Mouse (Mus musculus): ENCODE measurements at regions not wholly inside any gene's neighbourhood (a gene's known extent, or its start where the extent isn't known, plus 50 kb on each side); places are given as distances from the start of the nearest gene placed in this dataset.

DNA sequence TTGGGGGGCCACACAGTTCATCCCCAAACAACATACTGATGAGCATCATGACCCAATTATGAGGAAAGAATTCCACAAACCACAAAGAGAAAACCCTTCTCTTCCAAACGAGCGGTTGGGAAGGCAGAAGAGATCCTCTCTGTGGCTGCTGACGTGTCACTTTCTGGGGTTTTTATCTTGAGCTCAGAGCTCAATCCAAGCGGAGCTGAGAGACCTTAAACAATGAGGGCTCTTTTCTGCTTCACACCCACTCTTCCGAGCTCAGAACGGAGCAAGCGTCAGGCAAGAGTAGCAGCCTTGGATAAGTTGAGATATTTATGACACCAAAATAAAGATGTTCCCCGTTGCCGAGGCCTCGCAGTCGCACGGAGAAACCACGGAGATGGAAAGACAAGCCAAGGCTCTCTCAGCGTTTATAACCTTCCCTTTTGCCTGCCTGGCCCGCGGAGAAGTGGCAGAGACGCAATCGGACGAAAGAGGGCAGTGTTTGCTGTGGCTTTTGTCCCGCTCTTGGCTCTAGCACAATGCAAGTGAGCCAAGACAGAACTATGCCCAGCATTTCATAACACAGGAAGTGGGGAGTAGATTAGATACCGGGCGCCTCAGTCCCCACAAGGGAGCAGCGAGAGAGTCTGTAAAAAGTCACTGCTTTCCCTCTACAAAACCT lies 100.7 kb downstream of the Chic2 start:
- DNase-seq (ENCODE audit: low read depth, low spot score), result peak; percentile 67

DNA sequence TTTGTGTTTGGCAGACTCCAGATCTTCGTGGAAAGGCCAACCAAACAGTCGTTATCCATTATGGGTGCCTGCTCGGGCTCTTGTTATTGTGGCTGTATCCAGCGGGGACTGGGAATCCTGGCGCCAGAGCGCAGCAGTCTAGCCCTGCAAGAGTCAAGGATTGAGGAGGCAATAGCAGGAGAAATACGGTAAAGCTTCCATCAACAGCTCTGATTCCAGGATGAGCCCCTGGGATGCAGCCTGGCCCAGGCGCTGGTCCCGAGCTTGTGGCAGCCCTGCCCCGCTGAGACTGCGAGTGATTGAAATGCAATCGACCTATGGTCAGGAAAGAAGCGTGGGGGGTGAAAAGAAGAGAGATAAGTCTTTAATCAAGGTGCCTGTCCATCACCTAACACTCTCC lies 103.1 kb downstream of the Chic2 start:
- no peak for DNase-seq (ENCODE audit: low read depth, low spot score)

DNA sequence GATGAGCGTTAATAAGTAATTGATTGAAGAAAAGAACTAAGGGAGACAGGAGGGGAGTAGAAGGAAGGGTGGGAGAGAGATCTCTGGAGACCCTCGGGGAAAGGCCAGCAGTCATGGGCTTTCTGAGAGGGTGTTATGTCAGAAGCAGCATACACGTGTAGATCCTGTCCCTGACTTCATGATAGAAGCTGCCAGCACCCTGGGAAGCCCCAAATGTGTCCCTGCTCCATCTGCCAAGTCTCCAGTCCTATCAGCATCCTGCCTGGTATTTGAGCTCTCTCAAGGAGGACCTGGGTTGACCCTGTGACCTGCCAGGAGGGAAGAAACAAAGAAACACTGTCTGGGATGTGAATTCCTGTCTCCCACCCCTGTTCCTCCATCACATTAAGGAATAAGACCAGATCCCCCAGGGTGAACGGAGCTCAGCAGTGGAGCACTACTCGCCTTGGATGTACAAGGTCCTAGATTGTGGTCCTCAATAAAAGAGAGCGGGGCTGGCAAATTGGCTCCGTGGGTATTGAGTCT lies 107.1 kb downstream of the Chic2 start:
- no peak for DNase-seq (ENCODE audit: low read depth, low spot score)

- no peak for DNase-seq (ENCODE audit: low read depth, low spot score)
Measured at GRCm38 (mm10) chr5:74936087-74936486, 108.5 kb downstream of the Chic2 start.

- no peak for DNase-seq (ENCODE audit: low read depth, low spot score)
Measured at GRCm38 (mm10) chr5:74935676-74936075, 108.9 kb downstream of the Chic2 start.

DNA sequence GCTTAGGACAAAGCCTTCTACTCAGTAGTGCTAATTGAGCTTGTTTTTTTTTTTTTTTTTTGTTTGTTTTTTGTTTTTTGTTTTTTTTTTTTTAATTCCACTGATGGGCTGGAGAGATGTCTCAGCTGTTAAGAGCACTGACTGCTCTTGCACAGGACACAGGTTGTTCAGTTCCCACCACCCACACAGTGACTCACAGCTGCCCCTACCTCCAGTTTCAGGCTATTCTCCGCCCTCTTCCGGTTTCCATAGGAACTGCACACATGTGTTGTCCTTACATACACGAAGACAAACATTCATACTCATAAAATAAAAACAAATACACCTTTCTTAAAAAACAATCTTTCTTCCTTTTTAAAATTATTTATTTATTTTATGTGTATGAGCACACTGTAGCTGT lies 111.3 kb downstream of the Chic2 start:
- peak; percentile 63 for DNase-seq (ENCODE audit: low read depth, low spot score)

DNA sequence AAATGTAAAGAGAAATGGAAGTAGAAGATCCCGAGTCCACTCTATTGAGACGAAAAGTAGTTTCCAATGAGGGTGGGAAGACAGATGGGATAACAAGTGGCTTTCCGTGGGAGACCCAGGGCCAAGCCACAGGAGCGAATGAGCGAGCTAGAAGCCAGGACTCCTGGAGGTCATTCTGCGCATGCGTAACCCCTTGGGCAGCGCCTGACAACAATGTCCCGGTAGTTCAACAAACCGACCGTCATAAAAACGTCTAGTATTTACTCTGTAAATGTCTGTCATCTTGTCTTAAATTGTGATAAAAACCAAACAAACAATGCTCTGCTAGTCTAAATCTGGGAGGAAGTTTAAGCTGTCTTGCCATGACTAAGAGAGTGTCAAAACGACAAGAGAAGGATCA lies 112.4 kb downstream of the Chic2 start:
- peak; percentile 38 for DNase-seq (ENCODE audit: low read depth, low spot score)

DNA sequence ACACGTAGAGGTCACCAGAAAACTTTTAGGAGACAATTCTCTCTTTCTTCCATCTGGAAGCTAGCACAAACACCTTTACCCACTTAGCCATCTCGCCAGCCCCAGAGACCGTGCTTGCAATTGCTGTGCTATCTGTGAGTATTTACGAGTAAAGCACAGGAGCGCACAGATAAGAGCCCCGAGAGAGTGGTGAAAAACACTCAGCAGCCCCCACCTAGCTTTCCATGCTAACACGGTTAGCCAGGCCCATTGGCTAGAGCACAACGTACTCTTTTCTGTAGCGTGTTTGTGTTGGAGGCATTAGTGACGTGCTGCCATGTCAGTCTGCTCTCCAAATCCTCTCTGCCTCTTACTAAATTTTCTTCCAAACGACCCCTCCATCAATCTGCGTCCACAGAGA lies 112.8 kb downstream of the Chic2 start:
- DNase-seq (ENCODE audit: low read depth, low spot score), result no peak

DNA sequence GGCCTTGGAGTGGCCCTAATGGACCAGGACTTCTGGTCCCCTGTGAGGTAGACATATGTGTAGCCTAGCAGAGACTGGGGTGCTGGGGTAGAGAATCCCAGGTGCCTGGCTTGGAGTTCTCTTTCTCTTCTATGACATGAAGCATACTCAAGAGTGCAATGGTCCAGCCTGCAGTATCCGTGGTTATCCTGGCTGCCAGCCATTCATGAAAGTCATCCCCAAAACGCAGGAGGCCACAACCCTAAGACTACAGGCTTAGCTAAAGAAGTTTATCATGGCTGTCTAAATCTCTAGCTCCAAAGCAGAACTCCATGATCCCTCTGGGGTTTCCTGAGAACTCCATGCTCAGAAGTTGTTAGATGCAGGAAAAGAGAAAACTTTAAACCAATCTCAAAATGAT lies 117.0 kb downstream of the Chic2 start:
- DNase-seq (ENCODE audit: low read depth, low spot score), result no peak

DNA sequence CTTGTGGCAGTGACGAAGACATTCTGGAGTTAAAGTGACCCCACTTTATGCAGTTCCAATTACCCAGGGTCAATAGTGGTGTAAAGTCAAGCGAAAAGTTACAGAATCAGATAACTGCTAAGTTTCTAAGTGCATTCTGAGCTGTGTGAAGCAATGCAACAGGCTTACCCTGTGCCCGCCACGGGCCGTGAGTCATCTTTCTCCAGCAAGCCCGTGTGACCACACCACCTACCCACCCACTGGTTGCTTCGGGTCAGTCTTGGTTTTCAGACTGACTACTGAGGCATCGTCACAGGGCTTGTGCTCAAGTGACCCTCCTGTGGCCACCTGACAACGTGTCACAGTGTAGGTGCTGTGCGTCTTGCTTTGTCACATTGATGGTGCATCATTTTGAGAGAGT lies 118.8 kb downstream of the Chic2 start:
- DNase-seq (ENCODE audit: low read depth, low spot score), result no peak

DNA sequence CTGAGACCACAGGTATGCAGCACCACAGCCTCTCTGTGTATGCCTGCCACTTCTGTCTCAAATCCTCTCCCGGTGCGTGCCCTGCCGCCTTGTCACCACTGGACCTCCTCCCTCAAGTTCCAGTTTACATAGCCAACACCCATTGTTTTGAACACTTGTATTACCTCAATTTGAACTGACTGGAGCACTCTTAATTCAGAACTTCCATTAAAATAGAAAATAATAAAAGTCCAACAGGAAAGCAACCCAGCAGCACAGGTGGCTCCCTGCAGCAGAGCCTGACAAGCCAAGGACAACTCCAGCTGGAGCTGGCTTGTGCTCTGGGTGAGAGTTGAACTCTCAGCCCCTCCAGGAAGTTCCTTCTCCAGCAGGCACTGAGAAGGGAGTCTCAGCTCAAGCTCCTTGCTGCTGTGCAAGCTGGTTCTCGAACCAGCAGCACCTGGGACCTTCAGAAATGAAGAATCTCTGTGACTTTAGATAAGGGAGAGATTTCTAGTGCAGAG lies 120.5 kb downstream of the Chic2 start:
- DNase-seq (ENCODE audit: low read depth, low spot score), result no peak

DNA sequence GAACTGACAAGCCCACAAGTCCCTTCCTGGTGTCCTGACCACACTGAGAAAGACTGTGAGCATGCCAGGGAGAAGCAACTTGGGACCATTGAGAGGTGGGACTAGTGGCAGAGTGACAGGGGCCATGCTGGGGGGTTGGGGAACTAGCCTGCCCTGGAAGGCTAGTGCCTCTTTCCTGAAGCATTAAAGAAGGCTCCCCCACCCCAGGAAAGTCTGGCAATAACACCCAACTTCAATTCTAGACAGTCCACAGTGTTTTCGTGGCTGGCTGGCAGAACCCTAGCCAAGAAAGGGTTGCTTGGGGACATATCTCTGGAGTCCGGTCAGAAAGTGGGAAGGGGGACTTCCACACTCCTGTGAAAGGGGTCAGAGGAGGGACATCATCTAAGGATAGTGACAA lies 121.2 kb downstream of the Chic2 start:
- DNase-seq (ENCODE audit: low read depth, low spot score), result no peak

DNA sequence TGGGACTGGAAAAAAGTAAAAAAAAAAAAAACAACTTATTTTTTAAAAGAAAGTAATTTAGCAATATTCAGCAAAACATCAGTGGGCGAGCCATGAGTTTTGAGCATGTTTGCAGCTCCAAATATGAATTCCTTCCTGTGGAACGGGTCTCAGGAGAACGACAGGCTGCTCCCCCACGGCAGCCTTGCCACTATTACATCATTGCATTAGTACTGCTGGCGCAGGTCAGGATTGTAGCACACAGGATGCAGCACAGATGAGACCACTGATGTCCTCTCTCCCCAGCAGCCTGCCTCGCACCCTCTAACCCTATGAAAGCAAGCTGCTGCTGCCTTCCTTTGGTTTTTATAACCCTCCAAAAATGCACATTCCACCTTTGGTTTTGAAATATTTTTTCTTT lies 121.7 kb downstream of the Chic2 start:
- no peak for DNase-seq (ENCODE audit: low read depth, low spot score)

DNA sequence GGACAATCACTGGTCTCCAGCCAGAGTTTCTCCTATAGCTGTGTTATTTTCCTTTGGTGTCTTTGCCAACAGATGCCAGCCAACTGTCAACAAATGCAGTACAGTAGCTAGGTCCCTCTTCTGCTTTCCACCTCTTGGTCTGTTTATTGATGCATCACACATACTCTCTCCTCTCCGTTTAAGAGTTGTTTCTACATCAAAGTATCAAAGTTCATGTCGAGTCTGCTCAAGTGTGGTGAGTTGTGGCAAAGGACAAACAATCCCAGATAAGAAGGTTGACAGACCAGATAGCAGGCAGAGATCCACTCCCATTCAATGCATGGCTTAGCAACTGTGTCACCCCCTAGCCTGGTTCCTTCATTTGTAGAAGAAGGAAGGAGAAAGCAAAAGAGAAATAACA lies 123.6 kb downstream of the Chic2 start:
- DNase-seq (ENCODE audit: low read depth, low spot score), result no peak

DNA sequence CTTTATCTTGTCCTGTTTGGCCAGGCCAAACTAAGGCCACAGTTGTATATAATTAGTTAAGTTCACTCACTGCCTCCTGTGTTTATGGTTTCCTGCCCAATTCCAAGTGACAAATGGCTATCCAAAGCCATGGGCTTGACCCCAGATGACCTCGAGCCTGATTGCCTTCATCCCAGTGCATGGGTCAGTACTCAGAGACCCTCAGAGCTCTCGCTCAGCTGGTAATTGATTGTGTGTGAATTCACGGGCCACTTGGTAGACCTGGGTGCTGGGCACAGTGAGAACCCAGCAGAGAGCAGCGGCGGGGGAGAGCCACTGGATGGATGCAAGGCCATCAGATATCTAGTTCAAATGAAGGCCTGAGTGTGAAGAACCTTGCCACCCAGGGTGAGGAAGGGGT lies 124.1 kb downstream of the Chic2 start:
- no peak for DNase-seq (ENCODE audit: low read depth, low spot score)

DNA sequence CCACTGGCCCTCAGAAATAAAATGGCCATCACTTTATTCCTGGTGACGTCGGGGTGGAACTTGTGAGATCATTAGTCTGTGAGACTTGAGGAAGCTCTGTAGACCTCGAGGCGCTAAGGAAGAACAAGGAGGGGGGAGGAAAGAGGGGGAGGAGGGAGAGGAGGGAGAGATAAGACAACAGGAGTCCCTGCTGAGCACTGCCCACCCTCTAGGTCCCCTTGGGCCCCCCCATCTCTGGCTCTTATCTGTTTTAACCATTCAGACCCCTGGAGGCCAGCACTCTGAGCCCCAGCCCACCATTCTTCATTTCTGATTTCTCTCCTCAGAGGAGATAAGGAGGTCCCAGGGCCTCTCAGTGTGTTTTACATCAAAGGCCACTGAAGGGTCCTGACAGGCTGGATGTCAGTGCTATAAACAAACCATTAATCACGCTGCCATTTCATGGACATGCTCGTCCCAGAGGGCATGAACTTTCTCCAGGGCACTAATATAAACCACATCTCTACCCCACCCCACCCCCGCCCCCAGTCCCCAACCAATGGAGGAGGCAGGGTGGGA lies 139.0 kb downstream of the Chic2 start:
- DNase-seq (ENCODE audit: low read depth, low spot score), result no peak

- DNase-seq (ENCODE audit: low read depth, low spot score), result no peak
Measured at GRCm38 (mm10) chr5:74904927-74905503, 139.6 kb downstream of the Chic2 start.

- peak; percentile 55 for DNase-seq (ENCODE audit: low read depth, low spot score)
Measured at GRCm38 (mm10) chr5:74904327-74904726, 140.2 kb downstream of the Chic2 start.

GRCm38 (mm10) chr5:74903711-74904110 lies 140.9 kb downstream of the Chic2 start:
- DNase-seq (ENCODE audit: low read depth, low spot score), result no peak

DNA sequence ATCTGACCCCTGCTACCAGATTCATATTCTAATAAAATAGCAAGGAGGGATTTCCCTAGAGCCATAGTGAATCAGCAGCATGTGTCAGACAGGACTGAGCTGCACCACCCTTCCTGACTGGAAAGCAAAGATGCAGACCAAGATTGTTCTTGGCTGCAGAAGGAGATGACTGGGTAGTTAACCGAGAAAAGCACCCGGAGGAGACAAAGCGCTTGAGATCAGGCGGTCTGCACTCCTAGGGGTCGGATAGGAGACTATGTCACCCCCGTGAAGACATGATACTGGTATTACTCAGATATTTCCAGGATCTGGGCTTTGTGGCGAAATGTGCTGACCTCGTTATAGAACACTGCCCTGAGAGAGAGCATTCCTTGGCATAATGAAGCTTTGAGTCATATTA lies 147.4 kb downstream of the Chic2 start:
- DNase-seq (ENCODE audit: low read depth, low spot score), result no peak

GRCm38 (mm10) chr5:74893276-74893675 lies 151.3 kb downstream of the Chic2 start:
- DNase-seq (ENCODE audit: low read depth, low spot score), result no peak

DNA sequence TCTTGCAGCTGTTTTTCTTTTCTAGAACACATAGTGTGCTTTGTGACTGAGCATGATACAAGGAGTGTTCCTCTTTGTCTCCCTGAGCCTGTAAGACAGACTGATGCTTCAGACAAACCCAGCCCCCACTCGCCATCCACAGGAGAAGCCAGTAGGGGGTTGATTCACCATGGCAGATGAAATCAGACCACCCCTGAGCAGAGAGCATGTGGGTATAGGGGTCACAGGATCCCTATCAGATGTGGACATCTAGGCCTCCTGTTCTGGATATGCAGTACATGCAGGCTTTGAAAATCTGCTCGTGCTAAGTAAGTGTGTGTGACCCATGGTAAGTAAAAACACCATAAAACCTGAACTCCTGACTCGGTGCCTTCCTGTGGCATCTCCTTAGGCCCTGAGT lies 153.0 kb downstream of the Chic2 start:
- no peak for DNase-seq (ENCODE audit: low read depth, low spot score)

DNA sequence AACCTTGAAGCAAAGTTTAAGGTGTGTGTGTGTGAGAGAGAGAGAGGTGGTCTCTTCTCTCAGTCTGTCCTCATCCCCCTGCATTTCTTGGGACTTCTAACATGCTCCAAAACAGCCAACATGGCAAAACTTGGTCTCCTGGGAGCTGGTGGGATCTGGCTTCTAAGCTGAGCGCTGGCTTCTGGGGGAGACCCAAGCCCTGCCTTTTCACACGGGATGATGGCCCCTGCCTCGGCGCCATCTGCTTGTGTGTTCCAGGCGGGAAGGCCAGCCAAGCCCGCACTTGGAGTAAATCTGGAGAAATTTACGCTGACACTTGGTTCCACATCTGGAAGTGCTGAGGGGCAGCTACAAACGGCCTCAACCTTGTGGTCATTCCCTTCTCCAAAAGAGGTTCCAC lies 155.6 kb downstream of the Chic2 start:
- DNase-seq (ENCODE audit: low read depth, low spot score), result no peak

All from R1 (cell line).